Mouse (Mus musculus) c-Kit-positive CD71-positive TER-119-negative erythroid progenitor cells, embryonic 14.5 days (primary cell): Measurements from ENCODE around the gene Gm20388.

Experiments used
- DNase-seq: peaks from one replicate; pipeline ENCODE4 v3.0.0-alpha.2; 2013; ENCODE audit warnings: low read depth

Gene Gm20388

DNA sequence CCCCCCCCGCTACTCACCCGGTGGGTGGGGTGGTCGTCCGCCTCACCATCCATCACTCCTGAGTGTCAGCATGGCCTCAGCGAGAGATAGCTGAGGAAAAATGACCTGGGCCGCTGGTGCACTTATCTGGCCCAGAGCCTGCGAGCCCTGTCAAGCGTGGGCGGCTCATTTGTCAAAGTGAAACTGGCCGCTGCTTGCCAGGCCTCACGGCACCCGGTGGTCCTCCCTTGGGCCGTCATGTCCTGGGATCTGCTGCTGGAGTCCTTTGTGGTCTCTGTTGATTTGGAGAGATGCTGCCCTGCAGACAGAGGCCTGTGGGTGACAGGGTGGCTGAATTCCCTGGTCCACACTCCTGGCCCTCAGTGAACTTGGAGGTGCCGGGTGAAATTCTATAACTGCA is 921.4 kb downstream of the Gm20388 start:
- no peak for DNase-seq

DNA sequence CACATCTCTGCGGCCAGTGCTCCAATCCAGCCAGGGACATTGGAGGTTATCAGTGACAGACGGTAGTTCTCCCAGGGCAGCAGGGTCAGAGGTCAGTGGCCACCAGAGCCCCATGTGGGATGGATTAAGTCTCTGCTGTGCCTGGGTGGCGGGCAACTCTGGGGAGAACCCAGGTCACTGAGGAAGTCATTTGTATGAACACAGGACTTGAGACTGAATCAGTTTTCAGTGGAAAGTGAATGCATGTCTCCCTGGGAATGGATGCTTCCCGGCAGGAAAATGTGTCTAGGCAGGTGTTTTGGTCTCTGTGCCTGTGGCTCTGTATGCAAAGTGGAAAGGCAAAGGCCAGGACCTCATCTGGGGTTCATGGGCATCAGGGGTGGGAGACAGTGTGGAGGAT is 922.6 kb downstream of the Gm20388 start:
- no peak for DNase-seq

DNA sequence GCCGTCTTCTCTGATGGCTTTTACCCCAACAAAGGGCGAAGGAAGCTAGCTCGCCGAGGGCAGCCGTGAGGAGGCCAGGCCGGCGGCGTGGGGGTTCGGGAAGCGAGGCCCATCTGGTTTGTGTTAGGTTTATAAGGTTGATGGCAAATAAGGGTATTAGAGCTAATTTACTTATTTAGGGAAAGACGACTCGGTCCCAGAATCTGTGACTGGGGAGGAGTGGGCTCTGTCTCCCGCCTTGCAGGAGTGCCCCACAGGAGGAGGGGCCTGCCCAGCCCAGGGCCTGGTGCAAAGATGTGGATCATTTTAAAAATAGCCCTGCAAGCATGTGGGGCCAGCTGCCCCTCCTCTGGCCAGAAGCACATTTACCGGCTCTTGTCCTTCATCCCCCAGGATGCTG is 928.4 kb downstream of the Gm20388 start:
- DNase-seq = no peak

DNA sequence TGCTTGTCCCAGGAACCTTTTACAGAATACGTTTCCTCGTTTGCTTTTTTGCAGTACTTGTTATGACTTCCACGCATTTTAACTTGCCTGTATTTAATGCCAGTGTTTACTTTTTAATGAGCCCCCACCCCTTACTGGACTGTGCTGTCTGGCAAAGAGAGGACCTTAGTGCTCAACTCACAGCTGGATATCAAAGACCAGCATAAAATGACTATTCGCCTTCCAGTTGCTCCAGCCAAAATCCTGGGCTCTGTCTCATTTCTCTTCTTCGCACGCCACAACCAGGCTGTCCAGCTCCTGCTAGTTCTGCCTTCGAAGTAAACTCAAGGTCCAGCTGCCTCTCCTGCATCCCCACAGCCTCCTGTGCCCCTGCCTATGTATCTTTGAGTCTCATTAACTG is 932.4 kb downstream of the Gm20388 start:
- no peak for DNase-seq

DNA sequence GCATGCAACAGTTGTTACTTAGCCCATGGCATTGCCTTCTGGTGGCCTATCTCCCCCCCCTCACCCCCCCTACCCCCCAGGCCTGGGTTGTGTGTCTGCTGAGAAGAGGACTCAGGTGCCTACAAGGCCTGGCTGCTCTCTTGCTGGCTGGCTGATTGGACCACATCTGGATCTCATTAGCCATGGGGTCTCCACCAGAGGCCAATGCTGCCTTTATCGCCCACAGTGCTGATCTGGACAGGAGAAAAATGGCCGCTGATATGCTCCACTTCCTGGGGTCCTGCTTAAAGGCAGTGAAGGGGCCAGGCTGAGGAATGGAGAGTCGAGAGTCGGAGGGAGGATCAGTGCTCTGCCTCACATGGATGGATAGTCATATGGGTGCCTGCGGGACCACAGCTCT is 935.4 kb downstream of the Gm20388 start:
- DNase-seq = no peak

DNA sequence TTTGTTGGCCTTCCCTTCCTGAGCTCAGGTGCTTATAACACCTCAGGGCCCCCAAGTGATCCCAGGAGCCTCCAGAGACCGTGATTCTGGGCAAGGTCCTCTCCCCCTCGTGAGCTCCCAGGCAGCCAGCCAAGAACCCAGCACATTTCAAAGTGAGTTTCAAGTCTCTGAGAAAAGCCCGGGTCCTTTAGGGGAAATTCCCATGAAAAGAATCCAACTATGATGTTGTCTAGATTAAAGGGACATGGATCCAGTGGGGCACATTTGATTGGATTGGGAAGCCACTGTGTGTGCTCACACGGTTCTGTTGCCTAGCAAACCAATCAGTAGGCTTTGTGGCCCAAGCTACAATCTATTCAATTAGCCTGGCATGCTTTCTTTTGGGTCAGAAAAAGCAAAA is 936.6 kb downstream of the Gm20388 start:
- DNase-seq = no peak

DNA sequence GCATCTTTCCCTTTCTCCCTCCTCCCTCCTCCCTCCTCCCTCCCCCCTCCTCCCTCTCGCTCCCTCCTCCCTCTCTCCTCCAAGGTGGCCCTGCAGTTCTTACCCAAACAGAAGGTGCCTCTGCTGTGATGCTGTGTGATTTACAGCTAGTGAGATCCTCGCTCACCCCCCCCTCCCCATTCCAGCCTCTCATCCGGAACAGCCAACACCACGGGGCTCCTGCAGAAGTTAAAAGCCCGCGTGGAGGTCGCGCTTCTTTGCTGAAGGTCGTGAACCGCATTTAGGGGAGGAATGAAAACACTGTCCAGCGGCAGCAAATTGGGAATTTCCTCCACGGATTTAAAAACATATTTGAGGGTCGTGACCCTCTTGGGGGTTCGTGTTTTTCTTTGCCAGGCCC is 937.1 kb downstream of the Gm20388 start:
- DNase-seq = no peak

DNA sequence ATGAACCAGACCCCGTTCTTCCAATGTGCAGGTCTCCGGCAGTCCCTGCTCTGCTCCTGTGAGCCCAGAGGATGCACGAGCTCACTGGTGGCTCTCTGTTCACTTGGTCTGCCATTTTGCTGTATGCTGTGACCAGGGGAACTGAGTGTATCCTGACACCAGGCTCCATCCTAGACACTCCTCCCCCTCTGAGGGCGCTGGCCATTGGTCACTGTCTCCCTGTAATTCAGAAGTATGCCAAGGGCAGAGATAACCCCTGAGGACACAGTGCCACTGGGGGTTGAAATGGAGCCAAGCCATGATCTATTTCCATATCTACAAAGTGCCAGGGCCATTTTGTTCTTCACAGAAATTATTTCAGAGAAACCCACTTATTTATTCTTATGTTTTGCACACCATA is 937.8 kb downstream of the Gm20388 start:
- DNase-seq = no peak

DNA sequence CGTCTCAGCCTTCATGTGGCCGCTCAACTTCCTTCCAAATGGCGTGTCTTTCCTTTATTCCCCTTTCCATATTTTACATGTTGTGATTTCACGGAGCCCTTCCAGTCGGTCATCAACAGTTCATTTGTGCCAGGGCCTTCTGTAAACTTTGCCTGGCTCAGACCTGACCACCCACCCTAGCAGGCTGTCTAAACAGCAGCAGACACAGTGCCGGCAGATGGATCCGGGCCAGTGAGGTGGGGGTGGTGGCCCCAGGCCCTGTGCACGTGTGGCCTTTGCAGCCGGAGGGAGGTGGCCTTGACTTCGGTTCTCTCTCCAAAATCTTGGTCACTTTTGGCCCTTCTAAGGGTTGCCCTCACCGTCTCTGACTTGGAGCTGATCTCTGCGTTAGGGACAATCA is 940.8 kb downstream of the Gm20388 start:
- DNase-seq = no peak

DNA sequence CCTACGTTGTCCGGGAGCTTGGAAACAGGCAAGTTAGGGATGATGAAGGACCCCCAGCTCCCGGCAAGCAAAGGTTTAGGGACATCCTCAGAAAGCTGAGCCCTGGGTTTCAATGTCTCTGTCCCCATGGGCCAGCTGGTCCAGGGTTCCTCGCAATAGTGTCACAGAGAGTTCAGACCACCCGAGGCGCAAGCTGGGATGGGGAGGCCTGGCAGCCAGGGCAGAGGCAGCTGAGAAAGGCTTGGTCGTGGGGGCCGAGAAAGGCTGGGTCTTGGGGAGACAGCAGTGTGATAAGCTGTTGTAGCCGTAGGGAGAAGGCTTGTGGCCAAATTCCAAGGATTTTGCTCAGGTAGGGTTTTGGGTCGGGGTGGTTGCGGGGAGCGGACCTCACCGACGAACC is 949.2 kb downstream of the Gm20388 start:
- no peak for DNase-seq

DNA sequence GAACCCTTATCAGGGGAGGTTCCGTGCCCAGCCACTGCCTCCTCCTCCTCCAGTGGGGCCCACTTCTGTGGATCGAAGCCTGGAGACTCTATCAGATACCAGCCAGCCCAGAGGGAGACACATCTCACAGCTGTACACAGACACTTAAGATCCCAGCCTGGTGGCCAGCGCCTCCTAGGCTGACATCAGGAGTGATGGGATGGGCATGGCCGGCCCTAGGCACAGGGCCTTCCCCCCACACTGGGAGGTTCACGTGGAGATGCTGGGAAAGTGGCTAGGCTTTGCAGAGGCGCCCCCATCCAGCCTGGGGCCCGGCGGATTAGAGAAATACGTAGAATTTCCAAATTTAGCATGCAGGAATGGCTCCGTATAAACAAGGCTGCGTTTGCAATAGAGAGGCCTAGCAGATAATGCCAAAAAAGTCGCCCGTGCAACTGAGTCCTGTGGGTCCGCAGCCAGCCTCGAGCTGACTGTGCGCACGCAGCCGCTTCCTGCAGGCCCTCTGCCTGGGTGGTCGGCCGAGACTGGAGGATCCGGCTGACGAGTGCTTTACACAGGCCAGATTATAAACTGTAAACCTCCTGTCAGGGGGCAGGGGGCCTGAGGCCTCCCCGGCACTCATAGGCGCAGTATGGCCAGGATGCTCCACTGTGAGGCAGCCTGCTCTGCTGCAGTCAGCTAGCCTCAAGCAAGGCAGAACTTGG is 949.9 kb downstream of the Gm20388 start:
- no peak for DNase-seq

DNA sequence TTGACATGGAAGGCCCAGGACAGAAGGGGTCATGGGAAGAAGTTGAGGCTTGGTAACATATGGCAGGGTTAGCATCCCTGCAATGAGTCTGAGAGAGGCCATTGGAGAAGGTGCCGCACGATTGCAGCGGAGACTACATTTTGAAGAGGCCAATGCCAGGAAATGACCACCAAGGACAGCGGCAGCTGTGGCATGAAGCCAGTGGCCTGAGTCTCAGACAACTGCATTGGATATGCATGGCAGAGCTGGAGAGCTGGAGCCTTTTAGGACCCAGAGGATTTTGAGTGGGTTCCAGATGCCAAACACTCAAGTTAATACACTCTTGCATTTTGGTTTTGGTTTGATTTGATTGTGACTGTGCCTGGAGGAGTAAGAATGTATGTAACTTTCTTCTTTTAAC is 953.0 kb downstream of the Gm20388 start:
- DNase-seq = no peak

DNA sequence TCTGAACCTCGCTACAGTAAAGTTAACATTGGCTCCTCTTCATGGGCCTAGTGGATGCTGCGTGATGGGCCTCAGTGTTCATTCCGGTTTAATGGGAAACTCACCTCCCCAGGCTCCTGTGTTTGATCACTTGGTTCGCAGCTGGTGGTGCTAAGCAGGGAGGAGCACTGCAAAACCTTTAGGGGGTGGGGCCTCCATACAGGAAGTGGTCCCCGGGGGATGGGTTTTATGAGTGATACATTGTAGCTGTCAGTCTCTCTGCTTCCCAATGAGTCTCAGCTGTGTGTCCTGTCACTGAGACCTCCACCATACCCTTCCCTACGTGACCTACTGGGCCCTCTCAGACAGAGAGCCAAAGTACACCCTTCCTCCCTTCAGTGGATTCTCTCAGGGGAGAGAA is 956.7 kb downstream of the Gm20388 start:
- DNase-seq = no peak

DNA sequence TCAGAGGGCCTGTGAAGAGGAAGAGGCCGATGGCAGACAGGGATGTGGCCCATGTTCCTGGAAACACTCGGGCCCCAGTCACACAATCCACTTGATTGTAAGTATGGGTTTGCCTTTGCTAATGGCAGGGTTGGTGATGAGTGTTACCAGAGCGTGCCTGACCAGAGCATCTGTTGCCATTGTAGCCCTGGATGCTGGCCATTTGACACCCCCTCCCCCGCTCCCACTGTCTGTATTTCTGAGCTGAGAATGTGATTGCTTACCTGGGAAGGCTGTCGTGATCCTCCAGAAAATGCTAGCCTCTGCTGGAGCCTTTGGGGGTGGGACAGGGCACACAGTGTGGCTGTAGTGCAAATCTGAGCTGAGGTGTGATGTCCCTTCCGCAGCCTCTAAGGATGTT is 962.0 kb downstream of the Gm20388 start:
- DNase-seq = no peak

DNA sequence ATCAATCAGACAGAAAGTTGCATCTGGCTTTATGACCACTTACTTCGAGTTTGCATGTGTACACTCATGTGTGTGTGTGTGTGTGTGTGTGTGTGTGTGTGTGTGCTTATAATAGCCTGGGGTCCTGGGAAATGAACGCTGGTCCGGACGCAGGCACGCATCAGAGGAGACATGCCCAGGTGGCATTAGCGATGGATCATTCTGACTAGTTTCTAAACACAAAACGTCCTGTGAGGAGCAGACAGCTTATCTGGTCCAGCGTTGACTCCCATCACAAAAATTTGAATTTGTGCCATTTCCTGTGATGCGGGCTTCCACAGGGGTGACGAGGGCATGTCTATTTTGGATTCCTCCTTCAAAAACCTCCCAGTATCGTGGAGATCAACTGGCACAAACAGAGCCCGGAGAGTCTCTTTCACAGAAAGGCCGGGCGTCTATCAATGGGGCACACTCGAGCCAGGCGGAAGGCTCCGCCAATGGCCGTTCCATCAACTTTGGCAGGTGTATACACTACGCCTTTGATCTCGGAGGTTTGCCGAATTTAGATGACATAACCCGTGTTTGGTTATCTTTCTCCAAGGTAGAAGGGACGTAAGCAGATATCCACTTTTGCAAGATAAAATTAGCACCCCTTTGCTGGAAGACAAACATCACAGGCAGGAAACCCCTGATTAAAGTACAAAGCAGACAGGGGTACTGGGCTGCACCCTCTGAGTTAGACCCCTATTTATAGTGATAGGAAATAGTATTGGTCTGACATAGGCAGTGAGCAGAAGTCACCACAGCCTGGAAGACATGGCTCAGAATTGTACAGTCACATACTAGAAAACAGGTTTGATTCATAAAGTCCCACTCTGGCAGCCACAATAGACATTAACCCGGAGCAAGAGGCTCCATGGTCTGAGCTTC is 965.6 kb downstream of the Gm20388 start:
- DNase-seq = no peak

DNA sequence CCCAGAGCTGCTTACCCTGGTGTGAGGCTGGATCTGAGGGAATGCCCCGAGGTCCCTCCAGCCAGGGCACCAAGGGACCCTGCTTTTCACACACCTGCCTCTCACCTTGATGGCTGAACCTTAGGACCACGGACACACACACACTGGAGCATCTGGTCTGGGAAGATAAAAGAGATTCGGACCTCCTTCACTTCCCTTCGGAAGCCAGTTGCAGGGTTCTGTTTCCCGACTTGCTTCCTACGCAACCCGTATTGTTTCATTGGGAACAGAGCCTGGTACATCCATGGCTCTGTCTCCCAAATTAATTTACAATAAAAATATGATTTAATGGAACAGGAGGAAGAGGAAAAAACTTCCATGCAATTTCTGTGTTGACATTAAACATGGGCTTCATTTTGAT is 966.4 kb downstream of the Gm20388 start:
- no peak for DNase-seq

DNA sequence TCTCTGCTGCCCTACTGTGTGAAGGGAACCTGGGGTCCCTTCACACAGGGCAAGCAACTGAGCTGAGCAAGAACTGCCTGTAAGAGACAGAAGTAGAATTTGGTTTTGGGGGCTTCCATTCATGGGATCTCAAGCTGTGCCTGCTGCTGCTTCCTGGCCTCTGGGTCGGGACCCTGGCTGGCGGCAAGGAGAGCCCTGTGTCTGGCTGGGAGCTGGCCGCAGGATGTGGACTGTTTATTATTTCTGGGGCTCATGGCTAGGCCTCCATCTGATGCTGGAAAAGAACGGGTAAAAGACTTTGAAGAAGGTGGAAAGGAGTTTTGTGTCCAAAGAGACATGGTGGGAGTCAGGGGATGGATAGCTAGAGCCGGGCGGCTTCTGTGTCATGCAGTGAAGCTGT is 969.3 kb downstream of the Gm20388 start:
- DNase-seq = no peak

DNA sequence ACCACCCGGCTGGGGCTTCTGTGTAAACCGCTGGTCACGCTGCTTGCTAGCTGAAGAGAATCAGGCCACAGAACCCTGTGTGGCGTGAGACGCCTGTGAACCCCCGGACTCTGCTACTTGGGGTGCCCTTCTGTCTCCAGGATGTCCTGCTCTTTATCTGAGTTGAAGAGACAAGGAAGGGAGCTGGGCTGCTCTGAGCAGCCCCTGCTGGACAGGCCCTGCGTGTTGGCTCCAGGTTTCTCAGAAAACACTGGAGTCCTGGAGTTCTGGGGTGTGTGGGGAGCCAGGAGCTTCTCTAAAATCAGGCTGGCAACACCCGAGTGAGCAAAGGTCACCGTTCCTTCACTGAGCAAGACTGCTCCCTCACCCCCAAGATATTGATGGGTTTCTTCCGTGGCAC is 971.0 kb downstream of the Gm20388 start:
- no peak for DNase-seq

DNA sequence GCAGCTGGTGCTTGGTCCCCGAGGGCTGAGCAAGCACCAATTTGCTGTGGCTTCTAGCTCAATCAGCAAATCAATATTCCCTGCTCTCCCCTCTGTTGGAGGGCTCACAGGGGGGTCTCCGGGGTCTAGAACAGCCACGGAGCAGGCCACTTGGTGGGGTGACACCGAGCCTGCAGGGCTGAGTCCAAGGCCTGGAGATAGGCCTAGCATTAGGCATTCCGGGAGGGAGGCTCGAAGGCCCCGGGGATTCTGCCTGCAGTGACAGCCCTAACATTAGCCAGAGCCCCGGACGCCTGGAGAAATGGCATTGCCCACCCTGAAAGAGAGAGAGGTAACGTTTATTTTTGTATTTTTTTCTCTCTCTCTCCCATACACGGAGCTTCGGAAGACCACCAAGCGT is 972.0 kb downstream of the Gm20388 start:
- DNase-seq = no peak

DNA sequence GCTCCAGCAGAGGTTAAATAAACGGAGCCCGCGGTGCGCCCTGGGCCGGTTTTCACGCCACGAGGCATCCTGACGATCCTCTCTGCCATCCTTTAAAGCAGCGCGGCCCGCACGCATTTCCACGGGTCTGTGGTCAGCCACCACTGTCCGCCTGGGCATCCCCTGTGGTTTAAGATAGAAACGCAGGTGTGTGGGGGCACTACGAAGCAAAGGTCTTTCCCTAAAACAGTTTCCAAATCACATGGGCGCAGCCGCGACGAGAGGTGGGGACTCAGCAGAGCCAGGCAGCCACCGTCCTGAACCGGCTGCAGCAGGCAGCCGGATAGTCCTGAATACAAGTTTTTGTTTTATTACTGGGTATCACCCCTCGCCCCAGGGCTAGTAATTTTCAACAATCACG is 972.7 kb downstream of the Gm20388 start:
- no peak for DNase-seq

DNA sequence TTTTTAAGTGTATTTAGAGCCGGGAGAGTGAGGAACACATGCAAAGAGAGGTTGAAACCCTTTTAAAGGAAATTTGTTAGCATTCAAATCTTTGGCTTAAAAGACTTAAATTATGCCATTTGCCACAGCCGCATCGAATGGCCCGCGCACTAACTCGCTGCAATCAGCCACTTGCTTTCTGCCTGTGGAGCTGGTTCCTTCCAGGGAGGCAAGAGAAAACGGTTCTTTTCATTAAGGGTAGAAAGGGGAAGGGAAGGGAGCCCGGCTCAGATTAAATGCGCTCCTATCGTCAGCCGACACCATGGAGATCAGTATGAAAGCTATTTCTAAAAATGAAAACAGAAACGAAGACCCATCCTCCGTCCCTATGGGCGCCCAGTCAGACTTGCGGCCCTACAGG is 973.2 kb downstream of the Gm20388 start:
- no peak for DNase-seq

DNA sequence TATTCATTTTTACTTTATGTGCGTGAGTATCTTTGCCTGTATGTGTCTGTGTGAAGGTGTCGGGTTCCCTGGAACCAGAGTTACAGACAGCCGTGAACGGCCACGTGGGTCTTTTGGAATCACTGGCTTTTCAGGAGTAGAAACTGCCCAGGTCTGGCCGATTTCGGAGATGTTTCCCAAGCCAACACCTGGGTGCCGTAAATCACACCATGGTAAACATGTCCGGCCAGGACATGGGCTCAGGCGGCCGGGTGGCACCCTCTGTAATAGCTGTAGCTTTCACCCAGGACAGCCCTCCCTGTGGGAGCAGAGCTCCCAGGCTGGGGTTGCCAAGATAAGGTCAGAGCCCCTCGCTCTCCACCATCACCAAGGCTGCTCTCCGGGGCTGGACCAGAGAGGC is 974.2 kb downstream of the Gm20388 start:
- no peak for DNase-seq

DNA sequence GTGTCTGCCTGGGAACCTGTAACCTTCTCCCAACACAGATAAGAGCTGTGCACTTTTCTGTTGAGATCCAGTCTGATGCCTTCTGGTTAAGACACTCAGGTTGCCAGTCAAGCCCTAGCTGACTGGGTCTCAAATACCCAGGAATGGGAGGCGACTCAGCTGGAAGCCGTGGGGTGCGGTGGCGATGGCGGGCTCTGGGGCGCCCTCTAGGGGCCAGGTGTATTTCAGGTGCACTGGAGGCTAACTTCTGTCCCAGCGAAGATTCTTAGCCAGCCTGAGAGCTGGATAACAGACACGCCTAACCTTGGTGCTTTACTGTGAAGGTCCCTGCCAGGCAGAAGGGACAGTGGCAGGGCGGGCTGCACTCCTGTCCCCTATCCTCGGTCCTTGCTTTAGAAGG is 976.6 kb downstream of the Gm20388 start:
- no peak for DNase-seq

DNA sequence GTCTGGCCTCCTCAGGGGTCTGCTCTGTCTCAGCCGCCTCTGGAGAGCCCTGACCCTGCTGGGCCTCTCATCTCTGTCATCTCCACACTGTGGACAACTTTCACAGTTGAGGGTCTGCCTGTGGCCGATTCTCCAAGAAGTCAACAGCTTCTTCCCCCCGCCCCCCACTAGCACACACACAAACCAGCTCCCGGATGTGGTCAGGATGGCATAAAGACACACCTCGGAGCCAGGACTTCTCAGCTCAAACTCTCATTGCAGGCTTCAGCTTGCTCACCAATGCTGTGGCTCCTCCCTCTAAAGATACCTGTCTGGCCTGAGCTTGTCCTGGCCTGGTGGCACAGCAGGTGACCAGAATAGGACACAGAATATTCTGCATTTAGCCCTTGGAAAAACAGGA is 977.4 kb downstream of the Gm20388 start:
- no peak for DNase-seq
